8 mouse cellular contexts compared by ENCODE assay signal in the genomic region with DNA sequence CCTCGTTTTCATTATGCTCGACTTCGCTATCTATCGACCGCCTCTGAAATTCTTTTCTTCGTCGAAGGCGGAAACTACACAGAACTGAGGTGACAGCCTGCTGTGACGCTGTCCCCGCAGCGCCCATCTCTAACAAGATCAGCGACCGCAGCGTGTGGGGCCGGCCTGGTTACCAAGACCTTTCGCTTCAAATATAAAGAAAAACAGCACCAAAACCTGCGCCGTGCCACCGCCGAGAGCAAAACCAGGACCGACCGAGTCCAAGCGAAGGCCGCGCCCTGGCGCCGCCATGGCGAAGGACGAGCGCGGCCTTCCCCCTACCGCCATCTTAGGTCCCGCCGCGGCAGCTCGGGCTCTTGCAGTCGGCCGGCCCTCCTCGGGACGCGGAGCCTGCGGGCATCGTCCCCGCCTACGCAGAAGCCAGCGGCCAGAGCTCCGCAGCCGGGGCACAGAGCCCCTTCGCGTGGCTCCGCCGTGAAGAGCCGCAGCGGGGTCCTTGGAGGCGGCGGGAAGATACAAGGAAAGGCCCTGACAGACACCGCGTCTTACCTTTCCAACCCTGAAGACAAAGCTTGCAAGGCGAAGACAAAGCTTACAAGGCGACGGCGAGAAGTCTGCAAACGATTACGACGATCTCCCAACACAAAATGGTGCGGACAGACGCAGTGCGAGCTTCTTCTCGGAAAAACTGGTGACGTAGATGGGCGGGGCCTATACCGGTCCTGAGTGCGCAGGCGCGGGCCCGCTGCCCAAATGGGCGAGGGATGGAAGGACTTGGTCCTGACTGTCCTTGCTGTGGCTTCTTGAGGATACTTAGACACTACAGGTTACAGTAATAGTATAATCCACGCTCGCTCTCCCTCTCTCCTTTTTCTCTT. TPM values are rescaled to one million over a fixed set of nuclear protein-coding genes. Genes with fewer than 3 reads are reported as not detected.
DNase-seq lines count a peak whose midpoint lies in the region; ATAC-seq lines count a peak whose summit lies in the region.

A gene (minus strand): TSS at position 696 of the 878 bp plus-strand sequence.

- peak within 1 kb of the TSS; percentile 99 for H3K9ac ChIP-seq in hindbrain, embryonic 14.5 days

- peak within 1 kb of the TSS; percentile 93 for H3K4me3 ChIP-seq in hindbrain, embryonic 14.5 days (replicated peaks; ENCODE audit: low read length)

- WGBS in hindbrain, embryonic 14.5 days: under 1% methylated on average over 79 of the region's 79 CpGs

- H3K4me2 ChIP-seq in hindbrain, embryonic 14.5 days (replicated peaks): peak within 1 kb of the TSS; percentile 80

- no peaks in the 10 kb centered on the region for H3K27me3 ChIP-seq in hindbrain, embryonic 14.5 days (ENCODE audit: control insufficient read depth, insufficient read depth, low read length)

- H3K36me3 ChIP-seq in hindbrain, embryonic 14.5 days (replicated peaks; ENCODE audit: control insufficient read depth, insufficient read depth): peaks cover 28% of the 10 kb centered on the region

- no peaks in the 10 kb centered on the region for H3K9me3 ChIP-seq in hindbrain, embryonic 14.5 days (ENCODE audit: control insufficient read depth, low read length)

- peak; percentile 92 for DNase-seq in R1 (ENCODE audit: low read depth, low spot score)
- DNase-seq in cerebellum, postnatal 25 days: peak; percentile 99
- DNase-seq in frontal cortex, postnatal 25 days (ENCODE audit: low spot score in 2 of 2): peak; percentile 93 to 95
- peak; percentile 98 for DNase-seq in hindbrain, embryonic 14.5 days (ENCODE audit: low spot score)
- peak; percentile 93 for DNase-seq in left cerebral cortex, adult 11 months (ENCODE audit: low spot score)
- DNase-seq in lung, postnatal 4 days: peak; percentile 97 to 99
- peak; percentile 91 for DNase-seq in retina, postnatal 7 days (ENCODE audit: low read depth, low spot score)
- DNase-seq in urinary bladder, adult 2 months (ENCODE audit: low spot score): peak; percentile 94

- ATAC-seq in hindbrain, embryonic 14.5 days (ENCODE audit: low FRiP score): peak; percentile 96

- H3K27ac ChIP-seq in hindbrain, embryonic 14.5 days: peak within 1 kb of the TSS; percentile 99

- H3K4me1 ChIP-seq in hindbrain, embryonic 14.5 days (replicated peaks; ENCODE audit: control insufficient read depth, insufficient read depth, low read length): peaks cover 22% of the 10 kb centered on the region

RNA-seq across cellular contexts. Expression of the gene that starts here (rescaled TPM):
- 143 and 156 TPM in 2 replicates for polyA plus RNA-seq in hindbrain, embryonic 14.5 days (2014; fragmentation: Nextera tagmentation; extraction: Ambion mirVana)
- polyA plus RNA-seq in urinary bladder, adult 2 months (2012; rRNA removed): 320 and 406 TPM in 2 replicates

Comparison
In these comparisons a context has a peak if more than half of its experiments do, and no peak if none do; other contexts are left out.
1. Peak in every context shown above with its lines: DNase-seq, ATAC-seq, H3K4me3 ChIP-seq and H3K27ac ChIP-seq.